Mouse (Mus musculus) small intestine, adult 2 months (tissue): ENCODE results near the gene Olfr372. TPM values are rescaled to one million over a fixed set of nuclear protein-coding genes. Genes with fewer than 3 reads are reported as not detected.
"Not testable (repeated sequence)": the region's sequence is repeated elsewhere in the genome, so short reads cannot be mapped to it uniquely, and the experiment has no call there.

ENCODE experiments used
- H3K27ac ChIP-seq: fragments of 200-500 bp; 2 replicates; pipeline ENCODE4 v1.5.1; 2012; ENCODE audit warnings: low read depth, low read length, control low read depth, inconsistent platforms; ENCODE audit not compliant: insufficient read depth
- H3K27me3 ChIP-seq: fragments of 200-500 bp; 2 replicates; pipeline ENCODE4 v1.6.1; 2012; ENCODE audit warnings: mild to moderate bottlenecking, moderate library complexity, low read length, inconsistent platforms; ENCODE audit not compliant: control insufficient read depth, insufficient read depth
- H3K36me3 ChIP-seq: fragments of 200-500 bp; 2 replicates; pipeline ENCODE4 v1.6.1; 2012; ENCODE audit warnings: mild to moderate bottlenecking, low read length, control low read depth, inconsistent platforms; ENCODE audit not compliant: control insufficient read depth, insufficient read depth
- H3K4me1 ChIP-seq: fragments of 200-500 bp; 2 replicates; pipeline ENCODE4 v1.6.1; 2012; ENCODE audit warnings: low read length, inconsistent platforms, mixed read lengths; ENCODE audit not compliant: control insufficient read depth, insufficient read depth, insufficient read length
- H3K4me3 ChIP-seq: fragments of 200-500 bp; 2 replicates; pipeline ENCODE4 v1.5.1; 2012; ENCODE audit warnings: low read depth, mild to moderate bottlenecking, control low read depth, inconsistent platforms, low read length, moderate library complexity
- CTCF ChIP-seq: fragments of 200-500 bp; IDR thresholded peaks from 2 replicates; pipeline ENCODE4 v1.5.1; 2012; ENCODE audit warnings: low read depth, mild to moderate bottlenecking, control low read depth, inconsistent platforms, low read length, moderate library complexity, mixed read lengths; ENCODE audit not compliant: insufficient replicate concordance, insufficient read length; ENCODE audit errors: extremely low read depth
- POLR2A ChIP-seq: fragments of 200-500 bp; IDR thresholded peaks from 2 replicates; pipeline ENCODE4 v1.6.1; 2012; ENCODE audit warnings: low read depth, mild to moderate bottlenecking, control low read depth, inconsistent platforms, low read length, moderate library complexity
- WGBS: fragments of 180-500 bp; shearing (Covaris S2); methylation state at CpG from one replicate; pipeline ENCODE4 v1.1.7; 2018; 5-methylcytosine and 5-hydroxymethylcytosine counted together
- polyA plus RNA-seq: library from polyadenylated mRNA; depleted of rRNA; stranded (reverse); fragments of >200 nt; gene quantifications from 2 replicates; pipeline ENCODE4 v1.2.3, GENCODE M21; 2012; rRNA removed

Olfr372 gene
- polyA plus RNA-seq, 1 experiment, result not detected

- no peaks in the 10 kb centered on the region for H3K27me3 ChIP-seq
- 65% methylated on average over 5 of the region's 5 CpGs for WGBS
- no peak overlapping the region for H3K4me3 ChIP-seq
- H3K27ac ChIP-seq, result no peak overlapping the region
- no peaks in the 10 kb centered on the region for H3K4me1 ChIP-seq
- H3K36me3 ChIP-seq, result no peaks in the 10 kb centered on the region
- TF ChIP-seq CTCF (no peak), POLR2A (no peak)
Observed at GRCm38 (mm10) chr8:72084744-72085143, 43.7 kb downstream of the Olfr372 start.

- H3K27me3 ChIP-seq, H3K27ac ChIP-seq, H3K4me1 ChIP-seq, H3K4me3 ChIP-seq, H3K36me3 ChIP-seq: not testable (repeated sequence)
- 89% methylated on average over 3 of the region's 3 CpGs for WGBS
Observed at GRCm38 (mm10) chr8:72087611-72088010, 46.6 kb downstream of the Olfr372 start.

GRCm38 (mm10) chr8:72096721-72097120, 55.7 kb downstream of the Olfr372 start:
- H3K27ac ChIP-seq, H3K36me3 ChIP-seq, H3K27me3 ChIP-seq, H3K4me3 ChIP-seq, H3K4me1 ChIP-seq: not testable (repeated sequence)

- not testable (repeated sequence) for H3K27me3 ChIP-seq, H3K36me3 ChIP-seq, H3K27ac ChIP-seq, H3K4me3 ChIP-seq, H3K4me1 ChIP-seq
- 53% methylated on average over 6 of the region's 7 CpGs for WGBS
Observed at GRCm38 (mm10) chr8:72099377-72100103, 58.5 kb downstream of the Olfr372 start.

- Histone ChIP-seq H3K36me3 (no peaks in the 10 kb centered on the region), H3K4me3 (no peak overlapping the region), H3K4me1 (no peaks in the 10 kb centered on the region), H3K27me3 (no peaks in the 10 kb centered on the region), H3K27ac (no peak overlapping the region)
- TF ChIP-seq CTCF, result peak; percentile 41; the same call in 1 of the 2 replicates
- no peak for TF ChIP-seq POLR2A
- 28% methylated on average over 4 of the region's 4 CpGs for WGBS
Observed at GRCm38 (mm10) chr8:72105165-72105564, 64.1 kb downstream of the Olfr372 start.

- Histone ChIP-seq H3K4me1 (no peaks in the 10 kb centered on the region), H3K27ac (no peak within 1 kb of the TSS), H3K4me3 (no peak within 1 kb of the TSS), H3K27me3 (no peaks in the 10 kb centered on the region), H3K36me3 (no peaks in the 10 kb centered on the region)
- 70% methylated on average over 3 of the region's 3 CpGs for WGBS
- no peak for TF ChIP-seq POLR2A
- TF ChIP-seq CTCF, result no peak
Observed at GRCm38 (mm10) chr8:72106740-72107139, 65.7 kb downstream of the Olfr372 start, which contains the start of gene Olfr374. Gene Olfr374 (plus strand): TSS chr8:72107040.

Other genes starting within 250 kb of the Olfr372 start
- gene Zfp709, start 159.2 kb upstream of the Olfr372 start, polyA plus RNA-seq, result 0.01 and 0.18 TPM in 2 replicates
- gene Zfp882, start 132.6 kb upstream of the Olfr372 start, polyA plus RNA-seq, result 0.08 TPM in 1 of 2 replicates, not detected in the other
- gene Zfp617, start 132.6 kb upstream of the Olfr372 start, polyA plus RNA-seq, result 0.76 and 0.94 TPM in 2 replicates
- 1.2 and 1.9 TPM in 2 replicates for gene Zfp961, start 90.2 kb upstream of the Olfr372 start, polyA plus RNA-seq
- 7.9 and 8.8 TPM in 2 replicates for gene Cyp4f18, start 31.6 kb upstream of the Olfr372 start, polyA plus RNA-seq
- gene Olfr373, start 42.0 kb downstream of the Olfr372 start, polyA plus RNA-seq, result not detected in 2 replicates
- not detected in 2 replicates for gene Olfr374, start 65.8 kb downstream of the Olfr372 start, polyA plus RNA-seq
- 19.1 and 27.3 TPM in 2 replicates for gene Tpm4, start 93.8 kb downstream of the Olfr372 start, polyA plus RNA-seq
- gene Rab8a, start 120.0 kb downstream of the Olfr372 start, polyA plus RNA-seq, result 22.5 and 58.9 TPM in 2 replicates
- 1.4 and 3.3 TPM in 2 replicates for gene Hsh2d, start 148.4 kb downstream of the Olfr372 start, polyA plus RNA-seq
- gene Cib3, start 171.6 kb downstream of the Olfr372 start, polyA plus RNA-seq, result not detected in 2 replicates
- not detected in 2 replicates for gene Gm11034, start 172.4 kb downstream of the Olfr372 start, polyA plus RNA-seq
- 19.7 and 35.5 TPM in 2 replicates for gene Fam32a, start 178.5 kb downstream of the Olfr372 start, polyA plus RNA-seq
- 33.6 and 47.4 TPM in 2 replicates for gene Ap1m1, start 198.8 kb downstream of the Olfr372 start, polyA plus RNA-seq